Mouse (Mus musculus) layer of hippocampus, postnatal 36 days (tissue): ENCODE measurements around the gene Rabep2. TPM values are rescaled to one million over a fixed set of nuclear protein-coding genes. Genes with fewer than 3 reads are reported as not detected.
"Not testable (repeated sequence)": the region's sequence is repeated elsewhere in the genome, so short reads cannot be mapped to it uniquely, and the experiment has no call there.

Experiments
- DNase-seq, 2 experiments: peaks; one replicate each; pipeline ENCODE4 v3.0.0; 2022
- total RNA-seq, 2 experiments: library from RNA; stranded (reverse); gene quantifications; 2 replicates each; pipeline ENCODE4 v1.2.3; 2021

Rabep2 gene
- 10 to 100 TPM; 13.4 to 17.5 TPM for total RNA-seq

DNA sequence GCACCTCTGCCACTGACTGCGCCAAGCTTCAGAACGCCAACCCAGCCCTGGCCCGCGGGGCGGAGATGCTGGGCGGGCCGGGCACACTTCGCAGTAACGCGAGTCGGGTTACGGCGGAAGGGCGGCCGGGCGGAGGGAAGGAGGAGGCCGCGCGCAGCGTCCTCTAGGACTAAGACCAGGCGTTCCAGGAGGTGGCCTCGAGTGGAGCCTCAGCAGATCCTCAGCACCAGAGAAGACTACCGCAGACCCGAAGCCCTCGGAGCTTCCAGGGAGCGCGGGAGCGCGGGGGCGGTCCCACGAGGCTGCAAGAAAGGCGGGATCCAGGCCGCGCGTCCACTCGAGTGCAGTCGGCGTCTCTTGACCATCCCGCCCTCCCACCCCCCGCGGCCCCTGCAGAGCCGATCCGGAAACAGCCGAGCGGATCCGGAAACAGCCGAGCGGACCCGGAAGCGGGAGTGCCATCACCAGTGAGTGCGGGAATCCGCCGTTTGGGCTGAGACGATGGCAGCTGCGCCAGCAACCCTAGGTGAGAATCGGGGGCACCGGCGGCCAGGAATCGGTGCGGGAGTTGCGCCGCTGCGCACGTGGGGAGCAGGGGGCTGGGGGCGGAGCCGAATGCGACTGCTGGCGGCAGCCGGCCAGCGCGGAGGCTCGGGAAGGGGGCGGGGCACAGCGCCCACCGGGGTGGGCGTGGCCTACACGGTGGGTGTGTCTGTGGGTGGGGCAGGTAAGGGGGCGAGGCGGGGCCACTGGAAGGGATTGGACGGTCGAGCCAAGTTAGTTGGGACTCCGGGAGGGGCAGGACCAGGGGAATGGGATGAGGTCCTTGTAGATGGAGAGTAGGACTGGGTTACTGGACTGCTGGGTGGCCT, at the start of gene Rabep2:
Gene Rabep2 (plus strand): TSS at position 129 of the 872 bp plus-strand sequence.
- peak; percentile 93 for DNase-seq

DNA sequence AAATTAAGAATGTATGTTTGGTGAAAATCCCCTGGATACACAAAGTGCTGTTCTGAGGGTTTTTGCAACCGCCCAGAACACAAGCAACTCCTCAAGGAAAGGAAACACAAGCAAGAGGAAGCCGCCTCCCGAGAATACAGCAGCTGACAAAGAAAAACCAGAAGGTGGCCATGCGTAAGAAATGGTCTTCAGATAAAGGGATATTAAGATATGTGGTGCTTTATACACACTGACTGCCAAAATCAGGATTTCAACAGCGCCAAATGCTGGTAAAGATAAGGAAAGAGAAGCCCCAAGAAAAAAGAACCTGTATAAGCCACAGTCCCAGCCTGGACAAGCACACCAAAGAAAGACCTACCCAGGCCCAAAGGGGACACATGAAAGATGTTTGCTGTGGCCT, 45.0 kb upstream of the Rabep2 start:
- no peak for DNase-seq

DNA sequence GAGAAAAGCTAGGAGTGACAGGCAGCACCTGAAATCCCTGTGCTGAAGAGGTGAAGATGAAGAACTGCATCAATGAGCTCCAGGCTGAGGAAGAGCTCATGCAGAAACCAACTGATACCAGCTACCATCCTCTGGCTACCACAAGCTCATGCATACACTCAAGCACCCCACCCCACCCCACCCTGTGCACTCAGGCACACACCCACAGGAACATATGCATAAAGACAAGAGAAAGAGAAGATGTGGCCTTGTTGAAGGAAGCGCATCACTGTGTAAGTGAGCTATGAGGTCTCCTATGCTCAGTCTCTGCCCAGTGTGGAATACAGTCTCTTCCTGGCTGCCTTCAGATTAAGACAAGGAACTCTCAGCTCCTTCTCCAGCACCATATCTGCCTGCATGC, 40.4 kb upstream of the Rabep2 start:
- no peak for DNase-seq

DNA sequence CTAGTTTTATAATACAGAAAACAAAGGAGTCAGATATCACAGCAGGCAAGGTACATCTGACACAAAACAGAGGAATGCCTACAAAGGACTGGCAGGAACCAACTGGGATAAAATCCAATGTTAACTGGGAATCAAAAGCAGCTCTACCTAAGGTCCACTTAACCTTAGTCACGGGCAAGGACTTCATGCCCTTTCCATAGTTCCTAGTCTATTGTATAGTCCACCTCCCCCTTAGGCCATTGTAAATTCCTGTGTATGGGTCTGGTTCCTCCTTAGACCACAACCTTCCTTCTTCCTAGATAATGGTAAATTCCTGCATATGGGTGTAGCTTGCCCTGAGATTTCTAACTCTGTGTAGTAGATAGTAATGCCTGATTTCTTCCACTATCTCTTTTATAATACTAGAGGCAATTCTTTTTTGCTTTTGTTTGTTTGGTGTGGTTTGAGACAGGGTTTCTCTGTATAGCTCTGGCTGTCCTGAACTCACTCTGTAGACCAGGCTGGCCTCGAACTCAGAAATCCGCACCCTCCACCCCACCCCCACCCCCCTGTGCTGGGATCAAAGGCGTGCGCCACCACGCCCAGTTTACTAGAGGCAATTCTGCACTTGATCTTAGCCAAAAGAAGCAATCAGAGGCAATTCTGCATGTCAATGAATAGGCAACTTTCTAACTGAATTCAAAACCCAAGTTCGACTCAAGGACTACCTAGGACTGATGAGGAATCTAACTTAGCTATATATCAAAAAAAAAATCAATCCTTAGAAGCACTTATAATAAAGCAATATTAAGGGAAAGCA, 36.3 kb upstream of the Rabep2 start:
- not testable (repeated sequence) for DNase-seq

DNA sequence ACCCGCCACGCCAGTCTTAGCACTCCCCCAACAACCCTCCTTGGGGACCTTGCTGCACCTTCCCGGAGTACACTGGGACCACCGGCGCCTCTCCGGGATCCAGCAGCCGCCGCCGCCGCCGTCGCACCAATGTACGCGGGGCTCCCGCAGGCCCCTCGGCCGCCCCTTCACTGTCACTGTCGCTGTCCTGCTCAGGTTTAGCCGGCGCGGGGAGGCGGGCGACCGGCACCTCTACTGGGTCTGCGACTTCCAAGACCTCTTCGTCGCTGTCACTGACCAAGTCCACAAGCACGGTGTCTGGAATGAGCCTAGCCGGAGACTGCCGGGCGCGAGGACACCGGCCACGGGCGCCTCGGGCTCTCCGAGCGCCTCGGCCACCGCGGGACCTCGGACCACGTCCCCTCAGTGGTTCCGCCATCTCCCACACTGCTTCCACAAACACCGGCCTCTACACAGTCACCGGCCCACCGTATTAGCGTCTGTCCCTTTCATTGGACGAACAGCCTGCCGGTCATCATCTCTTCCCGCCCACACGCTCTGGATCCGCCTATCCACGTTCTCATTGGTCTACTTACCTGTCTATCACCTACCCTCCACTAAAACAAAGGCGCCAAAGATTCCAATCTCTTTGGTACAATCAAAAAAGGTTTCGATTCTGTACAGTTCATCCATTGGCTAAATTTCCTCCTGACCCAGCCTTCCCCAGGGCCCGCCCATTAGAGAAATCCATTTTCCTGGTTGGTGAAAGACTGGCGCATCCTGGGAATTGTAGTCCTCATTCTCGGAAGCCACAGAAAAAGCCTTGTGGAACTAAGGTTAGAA, 32.0 kb upstream of the Rabep2 start, which contains the start of gene Nfatc2ip:
Gene Nfatc2ip (minus strand): TSS at position 440 of the 822 bp plus-strand sequence.
- peak; percentile 96 to 98 for DNase-seq

DNA sequence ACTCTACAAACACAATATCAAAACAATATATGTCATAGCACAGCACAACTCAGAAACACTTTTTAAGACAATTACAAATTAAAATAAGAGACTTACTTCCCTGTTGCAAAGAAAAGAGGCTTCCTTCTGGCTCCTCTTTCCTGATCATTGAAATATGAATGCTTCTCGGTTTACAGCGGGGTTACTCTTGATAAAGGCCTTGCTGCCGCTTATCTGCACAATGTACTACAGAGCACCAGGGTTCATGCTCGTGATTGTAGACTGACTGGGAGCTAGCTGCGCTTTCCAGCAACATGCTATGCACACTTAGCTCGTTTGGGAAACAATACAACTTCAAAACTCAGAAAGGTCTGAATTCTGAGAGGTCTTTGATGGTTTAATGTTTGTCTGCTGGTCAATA, 31.3 kb upstream of the Rabep2 start:
- no peak for DNase-seq

DNA sequence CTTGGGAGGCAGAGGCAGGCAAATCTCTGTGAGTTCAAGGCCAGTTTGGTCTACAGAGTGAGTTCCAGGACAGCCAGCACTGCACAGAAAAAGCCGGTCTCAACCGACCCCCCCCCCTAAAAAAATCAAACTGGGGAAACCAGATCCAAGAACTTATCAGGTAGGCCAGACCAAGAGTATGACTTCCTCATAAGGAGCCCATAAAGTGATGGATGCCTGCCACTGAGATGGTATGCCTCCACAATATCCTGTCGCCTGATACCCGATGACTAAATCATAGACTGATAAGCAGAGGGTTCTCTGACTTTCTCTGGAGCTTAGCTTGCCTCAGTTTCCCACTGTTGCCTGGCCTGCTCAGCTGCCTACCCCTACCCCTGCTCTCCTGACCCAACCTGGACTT, 30.7 kb upstream of the Rabep2 start:
- no peak for DNase-seq

DNA sequence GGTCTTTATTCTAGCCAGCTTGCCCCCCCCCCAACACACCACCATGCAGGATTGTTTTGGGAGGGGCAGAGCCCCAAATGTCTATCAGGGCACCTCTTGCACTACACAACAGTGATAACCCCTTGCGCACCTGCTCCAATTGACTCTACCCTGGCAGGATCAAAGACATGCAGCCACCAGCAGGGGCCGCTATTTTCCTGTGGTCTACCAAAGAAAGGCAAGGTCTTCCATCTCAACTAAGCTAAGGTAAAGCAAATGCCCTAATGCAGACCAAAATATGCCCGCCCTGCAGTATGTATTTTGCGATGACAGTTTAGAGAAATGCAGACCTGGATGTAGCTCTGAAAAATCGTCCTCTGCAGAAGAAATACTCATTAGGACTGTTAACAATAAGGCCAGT, 29.0 kb upstream of the Rabep2 start:
- DNase-seq = peak; percentile 64 to 73

DNA sequence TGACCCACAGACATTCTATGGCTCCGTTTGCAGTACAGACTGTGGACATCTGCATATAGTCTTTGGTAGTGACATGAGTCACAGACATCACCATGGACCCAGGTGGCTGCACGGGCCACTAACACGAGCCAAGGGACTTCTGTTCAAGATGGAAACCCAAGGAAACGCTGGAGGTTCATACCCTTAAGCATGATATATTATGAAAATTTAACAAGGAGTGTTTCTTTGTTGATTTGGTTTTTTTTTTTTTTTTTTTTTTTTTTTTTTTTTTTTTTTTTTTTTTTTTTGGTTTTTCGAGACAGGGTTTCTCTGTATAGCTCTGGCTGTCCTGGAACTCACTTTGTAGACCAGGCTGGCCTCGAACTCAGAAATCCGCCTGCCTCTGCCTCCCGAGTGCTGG, 26.0 kb upstream of the Rabep2 start:
- not testable (repeated sequence) for DNase-seq

DNA sequence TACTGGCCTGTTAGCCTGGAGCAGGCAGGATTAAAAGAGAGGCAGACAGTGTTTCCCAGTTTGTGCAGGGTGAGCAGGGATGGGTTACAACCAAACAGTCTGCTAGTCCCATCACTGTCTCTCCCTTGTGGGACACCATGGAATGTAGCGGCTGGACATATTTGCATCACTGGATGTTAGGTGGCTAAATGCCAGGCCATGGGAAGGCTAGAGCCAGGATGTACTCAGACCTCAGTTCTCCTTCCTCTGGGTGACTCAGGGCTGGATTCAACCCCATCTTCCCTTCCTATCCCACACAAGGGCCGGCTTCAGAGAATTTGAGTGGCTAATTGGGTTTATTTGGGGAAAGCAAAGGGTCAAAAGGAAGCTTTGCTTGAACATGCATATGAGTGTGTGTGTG, 19.9 kb upstream of the Rabep2 start:
- no peak for DNase-seq

DNA sequence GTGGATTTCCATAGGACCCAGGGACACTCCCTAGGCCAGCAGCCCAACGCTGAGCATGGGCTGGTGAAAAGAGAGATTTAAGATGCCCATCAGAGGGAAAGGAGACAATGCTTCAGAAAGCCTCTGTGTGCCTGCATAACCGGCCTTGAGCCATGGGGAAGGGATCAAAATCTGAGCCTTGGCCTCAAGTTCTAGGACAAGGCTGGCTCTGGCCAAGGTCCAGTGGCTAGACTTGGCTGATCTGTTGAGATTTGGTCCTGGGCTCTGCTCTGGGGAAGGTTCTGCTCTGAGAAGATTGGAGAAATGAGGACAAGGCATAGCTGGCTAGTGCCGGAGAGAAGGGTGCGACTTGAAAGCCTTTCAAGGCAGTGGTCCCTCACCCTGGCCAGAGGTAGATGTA, 17.5 kb upstream of the Rabep2 start:
- DNase-seq = no peak

DNA sequence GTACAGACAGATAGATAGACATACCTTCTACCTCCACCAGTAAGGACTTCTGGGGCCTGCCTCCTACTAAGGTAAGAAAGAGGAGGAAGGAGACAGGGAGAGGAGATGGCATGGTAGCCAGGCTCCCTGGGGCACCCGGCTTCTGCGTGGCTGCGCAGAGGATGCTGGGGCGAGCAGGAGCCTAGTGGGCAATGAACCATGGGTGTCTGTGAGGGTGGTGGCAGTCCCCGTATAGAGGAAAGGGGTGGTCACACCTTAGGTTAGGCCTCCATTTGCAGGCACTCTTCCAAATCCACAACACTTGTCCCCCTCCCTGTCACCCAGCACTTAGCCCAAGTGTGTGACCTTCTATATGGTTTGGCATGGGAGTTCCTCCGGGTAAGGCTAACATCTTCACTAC, 13.8 kb upstream of the Rabep2 start, which contains the start of gene Cd19:
Gene Cd19 (minus strand): TSS at position 165 of the 400 bp plus-strand sequence.
- DNase-seq = no peak

DNA sequence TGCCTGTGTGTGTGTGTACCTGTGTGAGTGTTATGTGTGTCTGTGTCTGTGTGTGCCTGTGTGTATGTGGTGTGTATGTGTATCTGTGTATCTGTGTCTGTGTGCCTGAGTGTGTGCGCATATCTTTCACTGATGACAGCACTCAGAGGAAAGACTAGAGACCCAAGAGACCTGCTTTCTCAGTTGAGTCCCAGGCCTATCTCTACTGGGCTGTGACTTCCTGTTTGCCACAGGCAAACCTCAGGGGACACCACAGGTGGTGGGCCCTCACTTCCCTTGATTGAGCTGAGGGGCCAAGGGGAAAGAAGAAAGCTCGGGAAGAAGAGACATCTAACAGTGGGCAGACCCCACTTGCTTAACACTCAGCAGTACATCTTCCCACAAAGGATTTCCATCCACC, 11.9 kb upstream of the Rabep2 start:
- DNase-seq = no peak

DNA sequence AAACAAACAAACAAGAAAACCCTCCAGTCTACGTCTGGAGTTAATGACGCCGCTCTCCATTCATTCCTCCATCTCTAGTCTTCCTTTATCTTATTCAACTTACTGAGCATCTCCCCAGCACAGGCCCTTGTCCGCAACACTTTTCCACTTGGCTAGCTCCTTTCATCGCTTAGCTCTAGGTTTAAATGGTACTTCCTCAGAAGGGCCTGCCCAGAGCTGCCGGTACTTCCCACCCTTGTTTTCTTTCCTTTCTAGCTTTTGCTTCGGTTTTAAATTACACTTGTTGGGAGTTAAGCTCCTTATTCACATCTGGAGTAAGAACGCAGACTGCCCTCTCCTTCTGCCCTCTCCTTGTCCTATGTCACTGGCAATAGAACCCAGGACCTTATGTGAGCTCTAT, 11.5 kb upstream of the Rabep2 start:
- DNase-seq = no peak

DNA sequence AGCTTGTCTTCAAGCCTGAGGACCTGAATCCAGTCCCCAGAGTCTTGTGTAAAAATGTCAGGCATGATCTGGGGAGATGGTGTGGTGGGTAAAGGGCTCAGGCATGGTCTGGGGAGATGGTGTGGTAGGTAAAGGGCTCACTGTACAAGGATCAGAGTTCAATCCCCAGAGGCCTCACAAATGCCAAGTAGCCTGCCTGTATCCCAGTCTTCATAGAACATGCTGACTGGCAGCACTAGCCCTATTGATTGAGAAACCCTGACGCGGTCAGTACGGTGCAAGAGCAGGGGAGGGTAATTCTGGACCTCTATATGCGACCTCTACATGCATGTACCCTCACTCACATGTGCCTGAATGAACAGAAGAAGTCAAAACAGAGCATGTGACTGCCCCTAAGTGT, 11.0 kb upstream of the Rabep2 start:
- no peak for DNase-seq

DNA sequence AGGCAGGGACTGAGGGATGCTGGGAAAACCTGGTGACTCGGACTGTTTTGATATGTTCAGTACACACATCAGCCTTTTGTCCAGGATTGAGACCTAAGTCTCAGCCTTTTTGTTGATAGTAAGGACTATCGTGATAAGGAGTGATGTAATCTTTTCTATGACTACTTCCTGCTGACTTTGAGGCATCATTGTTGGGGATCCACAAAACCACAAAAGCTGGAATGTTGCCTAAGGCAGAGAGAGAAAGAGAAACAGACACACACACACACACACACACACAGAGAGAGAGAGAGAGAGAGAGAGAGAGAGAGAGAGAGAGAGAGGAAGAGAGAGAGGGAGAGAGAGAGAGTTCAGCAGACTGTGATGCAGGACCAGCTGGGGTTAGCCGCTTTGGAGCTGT, 10.1 kb upstream of the Rabep2 start:
- DNase-seq = no peak

DNA sequence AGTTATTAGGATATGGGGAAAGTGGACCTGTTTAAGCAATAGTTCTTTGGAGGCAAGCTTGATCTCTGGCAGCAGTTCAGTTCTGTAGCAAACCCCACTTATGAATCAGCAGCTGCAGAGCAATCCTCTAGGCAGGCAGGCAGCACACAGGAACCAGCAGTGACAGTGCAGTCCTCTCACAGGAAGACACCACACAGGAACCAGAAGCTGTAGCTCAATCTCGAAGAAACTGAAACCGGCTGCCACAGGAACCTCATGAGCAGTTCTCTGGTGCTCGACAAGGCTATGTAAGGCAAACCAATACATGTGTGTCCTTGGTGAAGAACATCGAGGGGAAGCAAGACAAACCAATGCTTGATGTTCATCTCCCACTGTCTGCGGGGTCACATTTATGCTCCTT, 6.8 kb upstream of the Rabep2 start:
- no peak for DNase-seq

DNA sequence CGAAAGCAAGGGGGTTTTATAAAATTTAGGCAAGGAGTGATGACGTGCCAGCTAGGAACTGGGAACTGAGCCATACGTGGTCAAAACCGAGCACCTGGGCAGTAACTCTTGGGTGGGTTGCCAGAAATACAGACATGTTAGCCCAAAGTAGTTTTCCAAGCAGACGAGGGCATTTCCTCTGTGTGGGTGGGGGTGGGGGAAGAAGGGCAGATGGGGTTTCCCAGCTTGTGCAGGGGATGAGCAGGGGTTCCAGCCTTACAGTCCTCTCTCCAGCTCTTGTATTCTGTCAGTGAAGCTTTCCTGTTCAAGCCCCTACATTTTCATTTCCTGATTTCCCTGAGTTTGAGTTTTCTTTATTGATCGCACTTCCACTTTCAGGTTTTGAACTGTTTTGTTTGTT, 4.4 kb upstream of the Rabep2 start:
- no peak for DNase-seq

DNA sequence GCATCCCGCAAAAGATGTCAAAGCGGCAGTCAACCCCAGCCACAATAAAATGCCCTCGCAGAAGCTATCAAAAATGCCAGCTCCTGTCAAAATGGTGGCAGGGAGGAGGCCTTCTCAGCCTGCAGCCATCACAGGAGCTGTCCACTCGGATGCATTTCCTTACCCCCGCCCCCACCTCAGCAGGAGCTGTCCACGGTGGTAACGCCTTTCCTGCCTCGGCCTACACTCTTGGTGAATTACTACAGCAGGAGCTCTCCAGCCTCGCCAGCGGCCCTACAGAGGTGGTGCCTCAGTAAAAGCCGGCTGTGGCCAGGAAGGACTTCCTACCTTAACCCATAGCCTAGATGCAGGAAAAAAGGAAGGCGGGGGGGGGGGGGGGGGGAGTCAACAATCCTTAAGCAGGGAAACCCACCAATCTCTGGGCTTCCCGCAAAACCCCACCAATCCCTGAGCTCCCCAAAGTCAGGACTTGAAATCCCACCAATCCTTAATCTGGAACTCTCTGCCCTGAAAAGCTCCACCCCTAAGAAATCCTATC, 1.2 kb upstream of the Rabep2 start:
- no peak for DNase-seq

DNA sequence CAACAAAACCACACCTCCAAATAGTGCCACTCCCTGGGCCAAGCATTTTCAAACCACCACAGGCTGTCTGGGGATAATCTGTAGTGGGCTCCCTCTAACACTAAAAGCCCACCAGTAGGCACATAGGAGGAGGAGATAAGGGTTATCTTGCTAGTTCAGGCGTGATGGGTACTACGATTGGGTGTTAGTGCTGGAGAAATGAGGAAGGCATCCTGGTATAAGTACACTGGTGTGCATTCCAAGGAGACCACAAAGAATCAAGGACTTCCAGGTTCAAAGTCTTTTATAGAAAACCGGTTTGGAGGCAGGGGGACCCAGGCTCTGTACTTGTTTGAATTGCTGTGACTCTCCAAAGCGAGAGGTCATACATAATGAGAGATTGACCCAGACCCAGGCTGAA, 405 bp upstream of the Rabep2 start:
- DNase-seq = no peak

DNA sequence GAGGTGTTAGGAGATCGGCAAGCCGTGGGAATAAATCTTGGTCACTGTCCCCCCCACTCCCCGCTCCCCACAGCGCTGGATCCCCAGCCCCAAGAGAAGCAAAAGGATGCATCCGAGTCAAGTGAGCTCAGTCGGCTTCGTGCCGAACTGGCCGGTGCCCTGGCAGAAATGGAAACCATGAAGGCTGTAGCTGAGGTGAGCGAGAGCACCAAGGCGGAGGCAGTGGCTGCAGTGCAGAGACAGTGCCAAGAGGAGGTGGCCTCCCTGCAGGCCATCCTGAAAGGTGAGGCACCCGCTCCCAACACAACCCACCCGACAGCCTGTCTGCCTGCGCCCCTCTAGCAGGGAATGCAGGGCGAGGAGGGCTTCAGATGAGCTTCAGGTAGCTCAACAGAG, 942 bp downstream of the Rabep2 start:
- peak in 1 of 2 experiments; percentile 9 for DNase-seq

DNA sequence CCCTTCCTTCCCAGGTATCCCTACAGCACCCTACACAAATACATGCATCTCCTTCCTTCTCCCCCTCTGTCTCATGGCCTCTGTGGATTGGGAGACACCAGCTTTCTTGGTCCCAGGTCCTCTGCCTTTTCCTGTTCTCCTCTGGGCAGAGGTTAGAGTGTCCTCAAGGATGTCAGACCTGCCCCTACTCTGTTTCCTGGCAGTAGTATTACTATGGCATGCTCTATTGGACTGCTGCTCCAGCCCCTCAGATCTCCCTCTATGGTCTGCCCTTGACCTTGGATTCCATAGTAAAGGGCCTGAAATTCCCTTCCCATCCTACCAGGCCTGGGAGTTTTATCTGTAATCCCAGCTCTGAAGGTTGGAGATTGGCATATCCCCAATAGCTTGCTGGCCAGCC, 1.6 kb downstream of the Rabep2 start:
- no peak for DNase-seq
